Mouse (Mus musculus) bone marrow, adult 2 months (tissue): ENCODE results near the gene Canx.

Experiments
- CTCF ChIP-seq: fragments of 200-500 bp; IDR thresholded peaks from 2 replicates; pipeline ENCODE4 v1.5.1; 2011; ENCODE audit warnings: low read length, control low read depth; ENCODE audit not compliant: control insufficient read depth, insufficient read depth
- POLR2A ChIP-seq: fragments of 200-500 bp; IDR thresholded peaks from 2 replicates; pipeline ENCODE4 v1.6.1; 2011; ENCODE audit warnings: low read depth, mild to moderate bottlenecking, control low read depth, low read length, borderline replicate concordance; ENCODE audit not compliant: control insufficient read depth

- TF ChIP-seq CTCF (no peak), POLR2A (no peak)
Observed at GRCm38 (mm10) chr11:50280053-50280452, 45.4 kb downstream of the Canx start.
